Mouse (Mus musculus): ENCODE measurements around the gene Pgap1.

DNA sequence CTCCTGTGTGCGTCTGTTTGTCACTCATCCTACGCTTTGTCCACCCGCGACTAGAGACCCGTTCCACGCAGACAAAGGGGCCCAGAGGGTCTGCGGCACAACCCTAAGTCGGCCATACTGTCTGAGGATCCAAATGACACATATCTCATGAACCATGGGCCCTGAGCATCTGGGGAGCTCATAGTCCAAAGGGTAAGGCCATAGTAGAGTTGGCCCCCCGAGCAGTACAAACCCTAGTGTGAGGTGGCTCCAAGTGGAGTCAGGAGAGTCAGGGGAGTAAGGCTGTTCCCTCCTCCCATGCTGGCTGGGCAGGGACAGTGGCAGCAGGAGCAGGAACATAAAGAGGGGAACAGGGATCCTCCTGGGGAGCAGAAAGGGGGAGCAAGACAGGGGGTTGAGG lies 44.2 kb upstream of the Pgap1 start:
- no peak for TF ChIP-seq CTCF (IDR thresholded peaks at IDR 0.05; ENCODE audit: low read depth)
- no peak for TF ChIP-seq EP300 (IDR thresholded peaks at IDR 0.05; ENCODE audit: low read depth)
